Mouse (Mus musculus) thymus, postnatal 14 days (tissue): ENCODE measurements around the gene Pdcd4.

ENCODE experiments used
- DNase-seq: peaks from one replicate; pipeline ENCODE4 v3.0.0; 2021

The Pdcd4 gene

GRCm38 (mm10) chr19:53892061-53892460, at the start of gene Pdcd4:
Pdcd4 (plus strand) TSS chr19:53892231.
- peak; percentile 53 for DNase-seq

- DNase-seq: no peak
Measured at GRCm38 (mm10) chr19:53843972-53844371, 48.1 kb upstream of the Pdcd4 start.

- no peak for DNase-seq
Measured at GRCm38 (mm10) chr19:53848272-53848995, 43.6 kb upstream of the Pdcd4 start.

- no peak for DNase-seq
Measured at GRCm38 (mm10) chr19:53850166-53850922, 41.7 kb upstream of the Pdcd4 start.

DNA sequence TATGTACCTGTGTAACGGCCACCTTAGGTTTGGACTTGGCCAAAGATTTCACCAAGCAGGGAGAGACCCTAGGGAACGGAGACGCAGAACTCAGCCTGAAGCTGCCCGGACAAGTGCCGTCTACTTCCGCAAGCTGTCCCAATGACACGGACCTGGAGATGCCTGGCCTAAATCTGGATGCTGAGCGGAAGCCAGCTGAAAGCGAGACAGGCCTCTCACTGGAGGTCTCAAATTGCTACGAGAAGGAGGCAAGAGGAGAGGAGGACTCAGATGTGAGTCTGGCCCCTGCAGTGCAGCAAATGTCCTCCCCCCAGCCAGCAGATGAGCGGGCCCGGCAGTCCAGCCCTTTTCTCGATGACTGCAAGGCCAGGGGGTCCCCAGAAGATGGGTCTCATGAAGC, 40.7 kb upstream of the Pdcd4 start:
- no peak for DNase-seq

DNA sequence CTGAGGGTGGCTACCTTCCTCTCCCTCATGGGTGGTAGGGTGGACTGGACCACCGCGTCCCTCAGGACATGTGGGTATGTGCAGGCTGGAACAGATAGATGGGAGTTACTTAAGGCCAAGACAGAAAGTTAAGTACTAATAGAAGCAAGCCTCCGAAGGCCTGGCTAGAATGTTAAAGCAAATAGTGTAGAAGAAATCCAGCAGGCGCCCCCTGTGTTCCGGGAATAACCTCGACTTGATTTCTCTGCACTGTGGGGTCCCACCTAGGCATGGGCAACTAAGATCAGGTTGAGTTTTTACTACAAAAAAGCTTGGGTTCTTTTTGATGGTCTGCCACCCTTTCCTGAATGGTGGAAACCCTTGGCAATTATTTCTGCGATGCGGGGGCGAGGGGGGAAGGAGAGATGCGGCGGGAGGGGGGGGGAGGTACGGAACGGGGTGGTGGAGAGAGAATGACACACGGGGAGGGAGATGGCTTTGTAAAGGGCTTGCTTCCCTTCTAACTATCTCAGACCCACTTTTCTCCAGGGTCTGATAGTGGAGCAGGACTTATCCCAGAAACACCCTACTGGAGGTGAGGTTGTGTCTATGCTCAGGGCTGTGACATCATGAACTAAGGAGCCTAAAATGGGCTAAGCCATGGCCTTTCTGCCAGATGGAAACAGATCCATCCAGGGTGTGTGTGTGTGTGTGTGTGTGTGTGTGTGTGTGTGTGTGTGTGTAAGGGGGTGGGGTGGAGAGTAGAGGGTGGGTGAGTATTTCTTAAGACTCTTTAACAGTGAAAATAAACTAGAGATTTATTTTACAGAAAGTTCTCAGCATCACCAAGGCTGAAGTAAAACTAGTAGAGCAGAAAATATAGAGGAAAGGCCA, 40.0 kb upstream of the Pdcd4 start:
- DNase-seq: no peak

- no peak for DNase-seq
Measured at GRCm38 (mm10) chr19:53852699-53853451, 39.2 kb upstream of the Pdcd4 start.

GRCm38 (mm10) chr19:53854978-53855377, 37.1 kb upstream of the Pdcd4 start:
- DNase-seq: no peak

DNA sequence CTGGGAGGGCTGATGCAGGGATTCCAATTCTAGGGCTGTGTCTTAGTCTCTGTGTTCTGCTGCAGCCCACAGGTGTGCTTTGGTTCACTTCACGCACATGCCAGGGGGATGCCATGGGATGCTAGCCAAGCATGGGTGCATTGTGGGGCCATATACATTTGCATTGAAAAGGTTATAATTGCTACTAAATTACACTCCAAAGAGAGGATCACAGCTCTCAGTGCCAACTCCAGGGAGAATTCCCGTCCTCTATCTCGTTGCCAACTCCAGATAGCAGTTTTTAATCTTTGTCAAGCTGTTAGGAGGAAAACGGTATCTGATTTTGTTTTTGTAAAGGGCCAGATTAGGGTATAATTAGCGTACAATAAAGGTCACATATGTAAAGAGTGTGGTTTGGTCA, 36.2 kb upstream of the Pdcd4 start:
- DNase-seq: no peak

DNA sequence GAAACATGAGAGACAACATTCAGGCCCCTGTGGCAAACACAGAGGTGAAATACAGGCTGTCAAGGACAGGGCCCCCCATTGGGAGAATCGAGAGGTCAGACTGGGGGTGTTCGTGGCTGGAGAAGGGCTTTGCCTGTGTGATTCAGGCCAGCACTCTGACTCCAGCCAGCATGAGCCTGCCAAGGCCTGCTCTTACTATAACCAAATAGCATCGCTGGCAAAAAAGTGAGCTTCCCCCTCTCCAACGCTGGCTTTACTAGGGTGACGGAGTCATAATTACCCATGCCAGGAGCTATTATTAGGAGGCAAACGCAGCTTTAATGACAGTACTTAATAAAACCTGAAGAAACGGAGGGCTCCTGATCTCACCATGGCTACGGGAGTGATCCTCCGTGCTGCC, 35.2 kb upstream of the Pdcd4 start:
- no peak for DNase-seq

DNA sequence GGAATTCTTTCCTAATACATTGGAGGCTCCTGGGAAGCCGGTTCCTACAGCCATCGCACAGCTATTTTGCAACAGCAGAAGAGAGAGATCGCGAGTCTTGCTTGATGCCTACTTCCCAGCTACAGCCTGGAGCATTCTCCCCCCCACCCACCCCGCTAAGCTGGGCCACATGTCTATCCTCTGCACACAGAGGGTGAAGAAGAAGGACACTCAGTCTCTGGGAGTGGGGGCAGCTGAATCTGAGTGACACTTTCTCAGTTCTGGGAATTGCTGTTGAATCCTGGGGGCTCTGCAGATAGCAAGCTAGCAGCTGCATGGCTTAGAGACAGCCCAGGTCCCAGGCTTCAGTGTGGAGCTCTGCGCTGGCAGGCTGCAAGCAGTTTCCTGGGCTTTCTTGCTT, 34.1 kb upstream of the Pdcd4 start:
- DNase-seq: no peak

DNA sequence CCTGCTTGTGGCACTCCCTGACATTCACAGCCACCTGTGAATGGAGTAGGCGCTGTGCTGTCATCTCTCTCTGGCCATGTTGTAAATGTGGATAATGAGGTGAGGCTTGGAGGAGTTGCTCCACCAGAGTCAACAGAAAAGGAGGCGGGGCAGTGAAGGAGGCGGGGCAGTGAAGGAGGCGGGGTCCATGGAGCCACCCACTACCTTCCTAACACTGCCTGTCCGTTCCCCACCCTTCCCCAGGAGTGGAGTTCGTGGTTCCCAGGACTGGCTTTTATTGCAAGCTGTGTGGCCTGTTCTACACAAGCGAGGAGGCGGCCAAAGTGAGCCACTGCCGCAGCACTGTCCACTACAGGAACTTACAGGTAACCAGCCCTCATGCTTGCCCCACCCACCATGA, 32.9 kb upstream of the Pdcd4 start:
- no peak for DNase-seq

DNA sequence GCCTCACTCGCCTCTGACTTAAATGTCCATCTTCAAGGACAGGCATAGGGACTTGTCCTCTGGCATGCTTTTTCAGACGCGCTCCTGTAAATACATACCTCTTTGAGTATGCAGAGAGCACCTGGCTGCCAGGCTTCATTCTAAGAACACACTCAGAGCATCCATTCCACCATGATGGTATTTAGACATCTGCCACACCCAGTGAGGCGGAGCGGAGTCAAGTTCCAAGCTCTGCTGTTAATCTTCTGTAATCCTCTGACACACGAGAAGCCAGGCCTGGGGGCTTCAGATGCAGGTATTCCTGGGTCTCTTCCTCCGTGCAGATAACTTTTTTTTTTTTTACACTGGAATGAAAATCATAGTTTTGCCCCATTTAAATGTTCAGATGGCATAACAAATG, 32.4 kb upstream of the Pdcd4 start:
- DNase-seq: no peak

GRCm38 (mm10) chr19:53861346-53861745, 30.7 kb upstream of the Pdcd4 start:
- no peak for DNase-seq

GRCm38 (mm10) chr19:53862573-53863246, 29.3 kb upstream of the Pdcd4 start:
- DNase-seq: no peak

GRCm38 (mm10) chr19:53867238-53867637, 24.8 kb upstream of the Pdcd4 start:
- DNase-seq: no peak

DNA sequence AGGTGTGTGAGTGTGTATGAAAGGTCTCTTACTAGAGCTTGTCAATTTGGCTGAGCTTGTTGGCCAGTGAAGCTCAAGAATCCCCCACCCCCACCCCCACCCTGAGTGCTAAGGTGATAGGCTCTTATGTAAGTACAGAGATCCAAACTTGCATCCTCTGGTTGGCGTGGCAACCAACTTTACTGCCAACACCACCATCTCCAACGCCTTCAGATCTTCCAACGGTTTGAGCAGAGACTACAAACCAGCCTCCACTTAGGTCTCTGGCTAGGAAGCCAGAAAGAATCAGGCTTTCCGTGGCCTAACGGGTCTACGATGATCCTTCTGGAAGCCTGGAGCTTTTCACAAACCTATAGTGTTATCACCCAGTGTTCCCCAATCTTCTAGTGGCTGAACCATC, 23.9 kb upstream of the Pdcd4 start:
- DNase-seq: no peak

- DNase-seq: no peak
Measured at GRCm38 (mm10) chr19:53868796-53869195, 23.2 kb upstream of the Pdcd4 start.

GRCm38 (mm10) chr19:53869427-53870385, 22.3 kb upstream of the Pdcd4 start:
- no peak for DNase-seq

- no peak for DNase-seq
Measured at GRCm38 (mm10) chr19:53870568-53870967, 21.5 kb upstream of the Pdcd4 start.

GRCm38 (mm10) chr19:53871502-53871901, 20.5 kb upstream of the Pdcd4 start:
- DNase-seq: no peak
